Mouse (Mus musculus): ENCODE results near the gene Riok2.

Riok2 gene

GRCm38 (mm10) chr17:17402222-17403004 is 28.3 kb downstream of the Riok2 start, which contains the start of gene Lix1:
TSS of gene Lix1 (plus strand) at chr17:17402672.
- POLR2A ChIA-PET = interaction anchor here in 3 of 4 experiments (0.7 to 2.4 kb wide), 11 partner anchors 8 to 223 kb away, joined by 3 to 10 read pairs (median 4); partner anchors contain the start of genes Lnpep (in 1 of the 3) and Riok2 (in 1 of the 3)
- CTCF ChIA-PET = interaction anchor here (0.5 to 1.6 kb wide), 19 partner anchors 8 to 364 kb away, joined by 3 to 11 read pairs (median 4); no protein-coding TSS in a partner anchor

- ChIA-PET CTCF (interaction anchor here (0.6 to 1.6 kb wide), 15 partner anchors 9 to 242 kb away, joined by 3 to 11 read pairs (median 4); no protein-coding TSS in a partner anchor), POLR2A (interaction anchor here in 3 of 4 experiments (0.7 to 2.4 kb wide), 10 partner anchors 9 to 222 kb away, joined by 3 to 10 read pairs (median 4); partner anchors contain the start of genes Riok2 (in 2 of the 3) and Lnpep (in 1 of the 3))
These were observed 28.9 kb downstream of the Riok2 start for GRCm38 (mm10) chr17:17403038-17403437.

GRCm38 (mm10) chr17:17403578-17404112 is 29.5 kb downstream of the Riok2 start:
- POLR2A ChIA-PET = interaction anchor here in 2 of 4 experiments (0.5 to 3.5 kb wide), 6 partner anchors 9 to 221 kb away, joined by 3 to 20 read pairs (median 6); partner anchors contain the start of genes Lnpep (in 1 of the 2) and Riok2 (in 1 of the 2)
- CTCF ChIA-PET = interaction anchor here in 3 of 4 experiments (0.6 to 1.9 kb wide), 6 partner anchors 9 to 52 kb away, joined by 3 to 11 read pairs (median 6); no protein-coding TSS in a partner anchor

- POLR2A ChIA-PET = interaction anchor here (0.6 to 3.5 kb wide), 9 partner anchors 9 to 220 kb away, joined by 3 to 20 read pairs (median 4); partner anchors contain the start of genes Lnpep (in 1 of the 4) and Riok2 (in 1 of the 4)
- CTCF ChIA-PET = interaction anchor here in 2 of 4 experiments (1.5 to 1.9 kb wide), 4 partner anchors 11 to 162 kb away, joined by 3 to 8 read pairs (median 4); no protein-coding TSS in a partner anchor
These were observed 30.9 kb downstream of the Riok2 start for GRCm38 (mm10) chr17:17404811-17405544.

GRCm38 (mm10) chr17:17405606-17406005 is 31.5 kb downstream of the Riok2 start:
- ChIA-PET CTCF (interaction anchor here in 2 of 4 experiments (1.6 to 1.9 kb wide), 3 partner anchors 11 to 161 kb away, joined by 3 to 5 read pairs (median 3); no protein-coding TSS in a partner anchor), POLR2A (interaction anchor here (0.9 to 3.5 kb wide), 8 partner anchors 9 to 219 kb away, joined by 3 to 20 read pairs (median 5); partner anchors contain the start of gene Lnpep (in 1 of the 4))

GRCm38 (mm10) chr17:17408137-17408536 is 34.0 kb downstream of the Riok2 start:
- POLR2A ChIA-PET = interaction anchor here in 1 of 4 experiments (0.6 to 1.4 kb wide), 2 partner anchors 12 to 34 kb away, joined by 3 to 6 read pairs; partner anchors contain the start of gene Riok2
- CTCF ChIA-PET = interaction anchor here in 3 of 4 experiments (0.6 to 3.0 kb wide), 3 partner anchors 13 to 14 kb away, joined by 3 to 16 read pairs (median 3); no protein-coding TSS in a partner anchor

- ChIA-PET POLR2A (interaction anchor here in 3 of 4 experiments (0.6 to 1.8 kb wide), 8 partner anchors 10 to 216 kb away, joined by 3 to 7 read pairs (median 4); partner anchors contain the start of genes Lnpep (in 1 of the 3) and Riok2 (in 1 of the 3)), CTCF (interaction anchor here in 2 of 4 experiments (1.6 to 3.0 kb wide), 2 partner anchors 14 to 15 kb away, joined by 3 to 16 read pairs; no protein-coding TSS in a partner anchor)
These were observed 34.8 kb downstream of the Riok2 start for GRCm38 (mm10) chr17:17408720-17409478.

GRCm38 (mm10) chr17:17409601-17410000 is 35.5 kb downstream of the Riok2 start:
- ChIA-PET CTCF (interaction anchor here in 3 of 4 experiments (0.6 to 3.0 kb wide), 8 partner anchors 10 to 235 kb away, joined by 3 to 16 read pairs (median 3); no protein-coding TSS in a partner anchor), POLR2A (interaction anchor here in 2 of 4 experiments (0.9 to 1.8 kb wide), 7 partner anchors 11 to 215 kb away, joined by 3 to 7 read pairs (median 5); partner anchors contain the start of genes Lnpep (in 1 of the 2) and Riok2 (in 1 of the 2))

GRCm38 (mm10) chr17:17411443-17411842 is 37.3 kb downstream of the Riok2 start:
- ChIA-PET CTCF (interaction anchor here in 2 of 4 experiments (0.7 kb wide), 2 partner anchors 16 to 37 kb away, joined by 3 read pairs; no protein-coding TSS in a partner anchor), POLR2A (interaction anchor here in 3 of 4 experiments (0.6 to 0.7 kb wide), 4 partner anchors 14 to 414 kb away, joined by 3 to 5 read pairs (median 4); no protein-coding TSS in a partner anchor)

GRCm38 (mm10) chr17:17412176-17412575 is 38.1 kb downstream of the Riok2 start:
- CTCF ChIA-PET = no interaction called here
- POLR2A ChIA-PET = interaction anchor here in 1 of 4 experiments (0.6 kb wide), 1 partner anchor 16 kb away, joined by 5 read pairs; no protein-coding TSS in a partner anchor

GRCm38 (mm10) chr17:17414206-17414605 is 40.1 kb downstream of the Riok2 start:
- POLR2A ChIA-PET = no interaction called here
- CTCF ChIA-PET = no interaction called here

GRCm38 (mm10) chr17:17424609-17425307 is 50.6 kb downstream of the Riok2 start:
- ChIA-PET POLR2A (interaction anchor here (0.6 to 3.6 kb wide), 23 partner anchors 9 to 315 kb away, joined by 3 to 22 read pairs (median 4); partner anchors contain the start of genes Lnpep (in 2 of the 4) and Riok2 (in 1 of the 4)), CTCF (interaction anchor here in 2 of 4 experiments (0.6 to 0.9 kb wide), 2 partner anchors 22 to 73 kb away, joined by 3 to 4 read pairs; partner anchors contain the start of gene Lix1 (in 1 of the 2))

GRCm38 (mm10) chr17:17425308-17425813 is 51.3 kb downstream of the Riok2 start:
- ChIA-PET CTCF (interaction anchor here in 2 of 4 experiments (0.6 to 0.9 kb wide), 2 partner anchors 23 to 91 kb away, joined by 4 to 6 read pairs; partner anchors contain the start of gene Lix1 (in 1 of the 2)), POLR2A (interaction anchor here (0.6 to 3.6 kb wide), 25 partner anchors 9 to 401 kb away, joined by 3 to 22 read pairs (median 4); partner anchors contain the start of genes Lnpep (in 2 of the 4), Riok2 (in 1 of the 4) and Spaca6 (in 1 of the 4))

GRCm38 (mm10) chr17:17425906-17426305 is 51.8 kb downstream of the Riok2 start:
- ChIA-PET POLR2A (interaction anchor here in 3 of 4 experiments (0.6 to 3.6 kb wide), 14 partner anchors 8 to 401 kb away, joined by 3 to 22 read pairs (median 4); partner anchors contain the start of genes Riok2 (in 1 of the 3) and Spaca6 (in 1 of the 3)), CTCF (interaction anchor here in 1 of 4 experiments (0.6 kb wide), 1 partner anchor 90 kb away, joined by 6 read pairs; no protein-coding TSS in a partner anchor)

- ChIA-PET CTCF (interaction anchor here in 2 of 4 experiments (0.6 to 1.5 kb wide), 2 partner anchors 136 to 416 kb away, joined by 4 to 7 read pairs; no protein-coding TSS in a partner anchor), POLR2A (interaction anchor here in 1 of 4 experiments (0.6 to 1.5 kb wide), 3 partner anchors 10 to 583 kb away, joined by 3 to 4 read pairs (median 3); no protein-coding TSS in a partner anchor)
These were observed 54.8 kb downstream of the Riok2 start for GRCm38 (mm10) chr17:17428888-17429287.

Measured in embryonic stem cell, embryonic (primary cell).